Mouse (Mus musculus): ENCODE results near the gene Rnf103. TPM values are rescaled to one million over a fixed set of nuclear protein-coding genes. Genes with fewer than 3 reads are reported as not detected.

Gene Rnf103
- total and polyA plus RNA-seq, 3 experiments: 4.2 to 7.0 (median 6.0) TPM

DNA sequence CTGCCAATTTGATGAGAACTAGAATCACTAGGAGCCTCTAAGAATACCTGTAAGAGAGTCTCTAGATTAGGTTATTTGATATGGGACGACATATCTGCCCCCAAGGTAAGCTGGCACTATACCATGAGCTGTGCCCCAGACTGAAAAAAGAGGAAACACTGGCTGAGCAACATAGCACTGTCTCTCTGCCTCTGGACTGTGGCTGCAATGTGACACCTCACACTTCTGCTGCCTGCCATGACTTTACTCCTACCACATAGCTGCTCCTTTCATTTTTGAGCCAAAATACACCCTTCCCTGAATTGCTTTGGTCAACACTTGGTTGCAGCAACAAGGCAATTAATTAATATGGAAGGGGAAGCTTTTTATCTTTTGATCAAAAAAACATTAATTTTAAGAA is 48.9 kb upstream of the Rnf103 start:
- no peak for DNase-seq (ENCODE audit: extremely low read depth)
- dilution Hi-C loops (cut with MboI; ENCODE audit: extremely low pct_ligation_motif_present, extremely low pct_unique_long_range_greater_than_20kb, low sequenced_read_pairs): no loop called here
- Histone ChIP-seq H3K79me2 (replicated peaks; ENCODE audit: control insufficient read depth, extremely low read depth, insufficient read depth, poor library complexity, severe bottlenecking) (peaks cover 2% of the 10 kb centered on the region; the same call in 1 of the 2 replicates), H3K4me2 (ENCODE audit: insufficient read depth, low read depth, poor library complexity, severe bottlenecking) (no peak overlapping the region), H3K27me3 (replicated peaks) (no peaks in the 10 kb centered on the region), H3K9ac (ENCODE audit: insufficient read depth, low read depth) (no peak overlapping the region), H3K36me3 (replicated peaks in 1 of 2; ENCODE audit: control insufficient read depth in 1 of 2, insufficient read depth in 1 of 2, low read length in 1 of 2) (no peaks in the 10 kb centered on the region), H3K27ac (ENCODE audit: insufficient read depth, low read depth) (no peak overlapping the region), H3K9me3 (replicated peaks; ENCODE audit: low read length) (peaks cover 3% of the 10 kb centered on the region), H3K4me3 (replicated peaks in 1 of 3; ENCODE audit: low read depth in 2 of 3, low read length in 2 of 3, poor library complexity in 1 of 3) (no peak overlapping the region), H3K4me1 (ENCODE audit: control insufficient read depth in 1 of 2, insufficient read depth in 2 of 2) (peaks cover 3 to 27% of the 10 kb centered on the region in 2 experiments; a peak in 3 of 4 replicates)
- in situ Hi-C loops (cut with MboI; ENCODE audit: low pct_ligation_motif_present, low pct_unique_long_range_greater_than_20kb, low sequenced_read_pairs): loop anchor here (25.0 kb wide), 1 partner anchor 368 kb away; no protein-coding TSS in a partner anchor
- no peak for TF ChIP-seq RAD21 (IDR thresholded peaks at IDR 0.05; ENCODE audit: low read depth, low read length)
- no peak for TF ChIP-seq JUN (IDR thresholded peaks at IDR 0.05; ENCODE audit: insufficient read depth, low read depth, low read length)
- no peak for TF ChIP-seq ETS1 (conservative IDR thresholded peaks at IDR 0.05; ENCODE audit: low read depth, low read length)
- TF ChIP-seq USF1 (IDR thresholded peaks at IDR 0.05; ENCODE audit: low read depth, low read length): no peak
- no peak for TF ChIP-seq NELFE (IDR thresholded peaks at IDR 0.05; ENCODE audit: low read depth, low read length)
- TF ChIP-seq SMC3 (IDR thresholded peaks at IDR 0.05; ENCODE audit: low read depth, low read length): no peak
- TF ChIP-seq CHD1 (IDR thresholded peaks at IDR 0.05; ENCODE audit: low read depth, low read length): no peak
- TF ChIP-seq PAX5 (IDR thresholded peaks at IDR 0.05; ENCODE audit: low read length): no peak

DNA sequence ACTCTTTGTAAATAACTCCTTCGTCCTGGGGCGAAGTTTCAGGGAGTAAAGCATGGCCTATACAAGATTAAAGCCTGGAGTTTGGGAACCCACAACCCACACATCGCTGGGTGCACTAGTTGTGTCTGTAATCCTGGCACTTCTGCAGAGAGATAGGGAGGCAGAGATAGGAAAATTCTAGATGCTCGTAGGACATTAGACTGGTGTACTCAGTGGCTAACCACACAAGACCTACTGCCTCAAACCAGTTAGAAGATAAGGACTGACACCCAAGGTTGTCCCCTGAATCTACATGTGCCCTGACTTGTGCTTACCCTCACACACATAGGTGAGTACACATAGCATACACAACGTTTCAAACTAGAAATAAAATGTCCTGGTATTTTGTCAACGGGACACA is 48.1 kb upstream of the Rnf103 start:
- dilution Hi-C loops (cut with MboI; ENCODE audit: extremely low pct_ligation_motif_present, extremely low pct_unique_long_range_greater_than_20kb, low sequenced_read_pairs) (no loop called here), in situ Hi-C loops (cut with MboI; ENCODE audit: low pct_ligation_motif_present, low pct_unique_long_range_greater_than_20kb, low sequenced_read_pairs) (loop anchor here (25.0 kb wide), 1 partner anchor 367 kb away; no protein-coding TSS in a partner anchor)
- H3K27me3 ChIP-seq (replicated peaks): no peaks in the 10 kb centered on the region
- peaks cover 3 to 27% of the 10 kb centered on the region in 2 experiments; a peak in 3 of 4 replicates for H3K4me1 ChIP-seq (ENCODE audit: control insufficient read depth in 1 of 2, insufficient read depth in 2 of 2)
- no peaks in the 10 kb centered on the region for H3K36me3 ChIP-seq (replicated peaks in 1 of 2; ENCODE audit: control insufficient read depth in 1 of 2, insufficient read depth in 1 of 2, low read length in 1 of 2)
- H3K4me2 ChIP-seq (ENCODE audit: insufficient read depth, low read depth, poor library complexity, severe bottlenecking): no peak overlapping the region
- H3K9ac ChIP-seq (ENCODE audit: insufficient read depth, low read depth): no peak overlapping the region
- no peak for TF ChIP-seq TCF12 (IDR thresholded peaks at IDR 0.05; ENCODE audit: low read depth, low read length)
- TF ChIP-seq NRF1 (IDR thresholded peaks at IDR 0.05; ENCODE audit: low read depth, low read length): no peak
- TF ChIP-seq POLR2A (IDR thresholded peaks at IDR 0.05; ENCODE audit: low read depth, low read length): no peak
- no peak for TF ChIP-seq MYC (IDR thresholded peaks at IDR 0.05; ENCODE audit: low read depth, low read length)
- no peak for TF ChIP-seq ZC3H11A (IDR thresholded peaks at IDR 0.05; ENCODE audit: low read depth, low read length)
- no peak for TF ChIP-seq ZMIZ1 (IDR thresholded peaks at IDR 0.05; ENCODE audit: low read depth, low read length)
- no peak for TF ChIP-seq EP300 (IDR thresholded peaks at IDR 0.05; ENCODE audit: low read length)
- no peak for TF ChIP-seq SMC3 (IDR thresholded peaks at IDR 0.05; ENCODE audit: low read depth, low read length)
- no peak for TF ChIP-seq TBP (conservative IDR thresholded peaks at IDR 0.05; ENCODE audit: low read depth, low read length)
- TF ChIP-seq ELF1 (IDR thresholded peaks at IDR 0.05; ENCODE audit: low read depth, low read length): no peak
- TF ChIP-seq UBTF (IDR thresholded peaks at IDR 0.05; ENCODE audit: low read depth, low read length): no peak
- no peak for TF ChIP-seq MEF2A (IDR thresholded peaks at IDR 0.05; ENCODE audit: borderline replicate concordance, low read depth, low read length)
- no peak for TF ChIP-seq GABPA (IDR thresholded peaks at IDR 0.05; ENCODE audit: insufficient replicate concordance, low read depth, low read length)
- no peak for TF ChIP-seq MAX (IDR thresholded peaks at IDR 0.05; ENCODE audit: low read length)
- H3K9me3 ChIP-seq (replicated peaks; ENCODE audit: low read length): peaks cover 3% of the 10 kb centered on the region
- DNase-seq (ENCODE audit: extremely low read depth): no peak
- H3K4me3 ChIP-seq (replicated peaks in 1 of 3; ENCODE audit: low read depth in 2 of 3, low read length in 2 of 3, poor library complexity in 1 of 3): no peak overlapping the region
- H3K27ac ChIP-seq (ENCODE audit: insufficient read depth, low read depth): no peak overlapping the region
- no peaks in the 10 kb centered on the region for H3K79me2 ChIP-seq (replicated peaks; ENCODE audit: control insufficient read depth, extremely low read depth, insufficient read depth, poor library complexity, severe bottlenecking)

Measured in CH12.LX (cell line).